Mouse (Mus musculus) heart, postnatal 4 days (tissue): ENCODE measurements around the gene Nup62. TPM values are rescaled to one million over a fixed set of nuclear protein-coding genes. Genes with fewer than 3 reads are reported as not detected.

Experiments used
- DNase-seq: peaks from one replicate; pipeline ENCODE4 v3.0.0; 2021
- total RNA-seq, 2 experiments: library from RNA; stranded (reverse); gene quantifications; 2 replicates each; pipeline ENCODE4 v1.2.3; 2021

Gene Nup62
- total RNA-seq = 10 to 100 TPM; 69.3 to 69.9 TPM

DNA sequence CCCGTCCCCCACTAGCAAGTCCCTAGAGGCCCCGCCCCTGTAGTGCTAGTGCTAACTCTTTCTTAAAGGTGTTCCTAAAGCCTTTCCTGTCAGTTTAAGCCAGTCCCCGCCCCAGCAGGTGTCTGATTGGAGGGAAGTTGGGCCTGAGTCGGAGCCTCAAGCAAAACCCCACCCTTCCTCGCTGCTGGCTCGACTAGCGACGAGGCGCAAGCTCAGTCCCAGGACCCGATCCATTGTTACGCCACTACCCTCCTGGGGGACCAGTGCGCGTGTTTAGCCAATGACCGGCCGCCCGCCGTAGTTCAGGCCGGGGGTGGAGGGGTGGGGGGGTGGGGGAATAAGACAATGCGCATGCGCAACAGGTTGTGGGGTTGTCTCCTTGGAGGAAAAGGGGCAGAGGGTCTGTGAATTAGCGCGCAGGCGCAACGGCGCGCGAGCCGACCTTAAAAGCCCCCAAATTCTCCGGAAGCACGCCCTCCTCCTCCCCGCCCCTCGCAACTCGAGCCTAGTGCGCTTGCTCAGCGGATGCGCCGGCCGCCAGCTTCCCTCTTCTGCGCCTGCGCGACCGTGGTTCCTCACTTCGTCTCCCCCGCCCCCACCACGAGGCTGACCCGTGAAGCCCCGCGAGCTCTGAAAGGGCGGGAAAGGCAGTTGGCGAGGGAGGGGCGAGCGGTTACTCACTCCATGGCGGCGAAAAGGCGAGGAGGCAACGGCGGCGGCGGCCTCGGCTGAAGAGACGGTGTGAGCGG lies at the start of gene Nup62, which contains the start of gene Il4i1:
Gene Nup62 (plus strand): TSS at position 368 of the 749 bp plus-strand sequence.
Gene Il4i1 (plus strand): TSS at position 667 of the 749 bp plus-strand sequence.
- peak; percentile 100 for DNase-seq

DNA sequence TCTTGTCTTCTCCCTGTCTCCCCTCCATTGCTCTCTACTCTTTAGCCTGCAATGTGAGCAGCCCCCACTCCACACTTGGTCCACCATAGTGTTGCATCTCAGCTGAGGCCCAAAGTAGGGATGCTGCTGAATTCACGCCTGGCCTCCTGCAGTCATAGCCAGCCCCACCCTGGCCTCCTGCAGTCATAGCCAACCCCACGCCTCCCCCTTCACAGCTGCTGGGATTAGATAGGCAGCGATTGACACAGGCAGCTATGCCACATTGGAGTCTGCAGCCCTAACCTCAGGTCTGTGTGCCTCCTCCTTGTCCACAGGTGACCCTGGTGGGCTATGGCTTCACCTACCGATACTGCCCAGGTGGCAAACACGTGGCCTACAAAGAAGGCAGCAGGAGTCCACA lies 47.8 kb upstream of the Nup62 start:
- no peak for DNase-seq

DNA sequence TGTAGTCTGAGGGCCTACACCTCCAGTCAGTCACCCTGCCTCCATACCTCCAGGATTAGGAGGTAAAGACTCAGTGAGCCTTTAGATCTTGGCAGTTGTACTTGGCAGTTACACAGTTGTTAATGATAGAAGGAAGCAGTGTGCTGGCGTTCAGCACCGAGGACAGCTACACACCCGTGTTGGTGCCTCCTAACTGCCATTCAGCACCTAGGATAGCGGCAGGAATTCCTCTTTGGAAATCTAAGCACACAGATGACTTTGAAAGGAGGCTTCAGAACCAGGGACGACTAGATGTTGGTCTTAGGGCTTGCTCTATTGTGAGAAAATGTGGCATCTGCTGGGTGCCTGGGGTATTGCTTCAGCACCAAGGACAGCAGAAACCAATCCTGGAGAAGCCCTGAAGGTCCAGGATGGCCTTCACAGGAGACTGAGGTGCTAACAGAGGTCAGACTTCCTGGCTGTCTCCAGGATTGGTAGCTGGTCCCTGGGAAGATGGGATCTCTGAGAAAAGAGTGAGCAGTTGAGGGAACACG lies 45.8 kb upstream of the Nup62 start:
- peak; percentile 88 for DNase-seq

DNA sequence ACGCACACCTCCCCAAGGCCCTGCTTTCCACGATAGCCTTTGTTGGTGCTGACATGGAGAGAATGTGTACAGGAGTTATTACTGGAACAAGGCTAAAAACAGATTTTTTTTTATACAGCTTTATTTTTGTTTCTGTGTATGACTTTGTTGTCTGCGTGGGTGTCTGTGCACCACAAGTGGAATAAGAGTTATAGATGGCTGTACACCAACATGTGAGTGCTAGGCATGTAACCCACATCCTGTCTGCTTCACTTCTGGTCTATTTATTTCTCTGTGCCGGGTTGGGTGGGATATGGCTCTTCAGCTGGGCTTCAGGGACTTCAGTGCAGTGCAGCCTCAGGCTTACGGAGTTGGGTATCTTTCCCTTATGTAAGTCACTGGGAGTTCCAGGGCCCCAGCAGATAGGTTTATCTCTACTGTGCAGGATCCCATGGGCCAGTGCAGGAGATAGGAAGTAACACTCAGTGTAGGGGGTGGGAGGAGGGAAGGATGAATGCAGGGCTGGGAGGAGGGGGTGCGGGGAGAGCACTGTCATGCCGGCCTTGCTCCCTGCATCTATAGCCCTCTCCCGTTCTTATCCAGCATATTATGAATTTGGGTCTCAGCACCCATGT lies 43.2 kb upstream of the Nup62 start:
- no peak for DNase-seq

DNA sequence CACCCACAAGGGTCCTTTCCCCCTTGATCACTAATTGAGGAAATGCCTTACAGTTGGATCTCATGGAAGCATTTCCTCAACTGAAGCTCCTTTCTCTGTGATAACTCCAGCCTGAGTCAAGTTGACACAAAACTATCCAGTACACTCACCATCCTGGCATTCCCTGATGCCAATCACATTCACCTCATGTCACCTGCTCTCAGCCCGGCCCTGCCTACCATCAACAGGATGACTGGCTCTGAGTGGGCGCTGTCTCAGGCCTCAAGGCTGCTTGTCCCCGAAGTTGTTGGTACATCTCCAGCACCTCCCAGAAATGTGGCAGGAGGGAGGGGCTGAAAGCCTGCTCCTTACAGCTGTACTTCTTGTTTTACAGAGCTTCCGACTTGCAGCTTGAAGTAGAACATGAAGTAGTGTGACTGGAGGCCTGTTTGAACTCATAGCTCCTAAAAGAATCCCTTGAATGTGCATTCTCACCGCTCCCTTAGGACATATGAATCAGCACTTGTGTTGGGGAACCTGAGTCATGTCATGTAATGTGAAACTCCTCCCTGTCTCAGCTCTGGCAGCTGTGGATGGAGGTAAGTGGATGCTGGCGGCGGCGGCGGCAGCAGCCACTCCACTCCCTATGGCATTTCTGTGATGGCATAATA lies 38.9 kb upstream of the Nup62 start:
- no peak for DNase-seq

DNA sequence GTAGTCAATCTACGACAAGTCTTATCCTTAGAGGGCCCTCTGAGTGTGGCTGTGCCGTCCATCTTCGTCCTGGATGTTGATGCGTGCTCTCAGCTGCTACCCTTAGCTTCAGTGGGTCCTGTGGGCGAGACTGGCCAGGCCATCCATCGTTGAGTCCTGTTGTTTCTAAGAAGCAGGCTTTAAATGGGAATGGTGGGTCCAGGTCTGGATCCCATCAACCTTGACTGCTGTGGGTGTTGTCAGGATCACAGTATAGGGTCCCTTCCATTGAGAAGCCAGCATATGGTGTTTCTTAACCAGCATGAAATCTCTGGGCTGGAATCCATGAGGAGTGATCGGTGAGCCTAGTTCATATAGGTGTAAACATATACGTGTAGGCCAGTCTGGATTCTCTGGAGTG lies 35.8 kb upstream of the Nup62 start:
- no peak for DNase-seq

DNA sequence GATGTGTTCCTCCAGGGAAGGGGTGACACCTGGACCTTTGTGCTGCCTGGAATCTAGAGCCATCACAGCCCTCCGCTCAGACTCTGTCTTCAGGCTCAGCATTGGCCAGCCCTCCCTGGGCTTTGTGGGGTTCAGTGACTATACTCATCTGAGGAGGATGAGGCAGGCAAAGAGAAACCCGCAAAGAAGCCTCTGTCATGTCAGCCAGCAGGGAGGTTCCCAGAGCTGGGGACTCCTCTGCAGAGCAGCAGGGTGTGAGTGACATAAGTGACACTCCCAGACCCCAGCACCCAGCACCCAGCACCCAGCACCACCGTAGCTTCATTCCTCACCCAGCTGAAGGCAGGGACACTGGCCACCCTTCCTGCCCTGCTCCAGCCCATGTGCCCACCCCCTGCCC lies 26.4 kb upstream of the Nup62 start:
- DNase-seq = no peak

DNA sequence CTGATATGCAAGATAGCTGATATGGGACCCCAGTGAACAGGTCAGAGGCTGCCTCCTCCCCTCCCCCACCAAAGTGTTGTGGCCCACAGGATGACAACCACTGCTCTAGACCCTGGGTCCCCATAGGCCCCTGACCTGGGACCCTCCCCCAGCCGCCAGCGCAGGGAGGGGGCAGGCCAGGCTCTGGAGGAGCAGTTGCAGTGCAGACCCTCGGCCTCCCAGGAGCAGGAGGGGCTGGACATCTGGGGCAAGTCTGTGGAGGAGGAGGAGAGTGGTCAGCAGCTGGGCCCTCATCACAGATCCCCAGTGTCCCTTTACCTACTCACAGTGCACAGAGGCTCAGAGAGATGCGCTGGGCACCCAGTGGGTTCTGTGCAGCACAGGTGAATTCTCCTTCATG lies 25.8 kb upstream of the Nup62 start:
- no peak for DNase-seq

DNA sequence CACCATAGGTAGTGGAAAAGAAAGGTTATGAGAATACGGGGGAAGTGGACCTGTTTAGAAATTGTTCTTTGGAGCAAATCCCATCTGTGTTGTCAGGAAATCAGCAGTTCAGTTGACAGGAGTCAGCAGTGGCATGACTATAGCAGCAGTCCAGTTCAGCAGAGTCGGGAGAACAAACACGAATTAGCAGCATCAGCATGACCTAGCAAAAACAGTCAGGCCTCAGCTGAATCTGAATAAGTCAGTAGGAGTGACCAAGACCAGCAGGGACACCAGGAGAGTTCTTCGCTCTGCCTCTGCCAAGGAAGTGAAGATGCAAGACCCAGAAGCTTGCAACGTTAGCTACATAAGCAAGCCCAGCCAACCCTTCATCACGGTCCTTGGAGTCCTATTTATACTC lies 23.1 kb upstream of the Nup62 start:
- no peak for DNase-seq

DNA sequence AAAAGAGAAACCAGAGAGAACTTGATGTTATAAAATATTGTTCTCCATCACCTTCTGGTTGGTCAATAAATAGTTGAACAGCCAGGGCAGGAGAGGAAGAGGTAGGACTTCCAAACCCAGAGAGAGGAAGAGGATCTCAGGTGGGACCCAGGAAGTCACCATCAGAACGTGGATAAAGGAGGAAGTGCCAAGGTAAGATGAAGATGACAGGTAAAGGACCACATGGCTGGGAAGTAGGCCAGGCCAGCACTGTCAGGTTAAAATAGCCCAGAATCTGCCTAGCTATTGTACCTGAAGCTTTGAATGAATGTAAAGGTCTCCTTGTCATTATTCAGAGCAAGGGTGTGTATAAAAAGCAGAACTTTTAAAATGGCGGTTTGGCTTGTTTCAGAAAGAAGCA lies 7.0 kb upstream of the Nup62 start:
- DNase-seq = peak; percentile 1

DNA sequence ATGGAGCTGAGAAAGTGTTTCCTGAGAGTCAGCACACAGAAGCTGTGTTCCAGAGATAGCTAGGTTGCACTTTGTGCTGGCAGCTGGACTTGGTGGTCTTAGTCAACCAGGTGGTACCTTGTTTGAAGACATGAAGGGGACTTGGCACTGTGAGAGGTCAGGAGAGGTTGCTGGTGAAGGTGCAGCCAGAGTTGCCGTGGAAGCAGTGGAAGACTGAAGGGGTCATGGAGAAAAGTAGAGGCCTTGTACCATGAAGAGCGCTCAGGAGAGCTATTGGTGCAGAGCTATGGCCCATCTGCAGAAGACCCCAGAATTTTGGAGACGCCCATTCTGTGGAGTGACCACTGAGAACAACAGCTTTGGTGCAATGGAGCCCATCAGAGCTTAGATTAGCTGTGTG lies 6.4 kb upstream of the Nup62 start:
- peak; percentile 2 for DNase-seq

DNA sequence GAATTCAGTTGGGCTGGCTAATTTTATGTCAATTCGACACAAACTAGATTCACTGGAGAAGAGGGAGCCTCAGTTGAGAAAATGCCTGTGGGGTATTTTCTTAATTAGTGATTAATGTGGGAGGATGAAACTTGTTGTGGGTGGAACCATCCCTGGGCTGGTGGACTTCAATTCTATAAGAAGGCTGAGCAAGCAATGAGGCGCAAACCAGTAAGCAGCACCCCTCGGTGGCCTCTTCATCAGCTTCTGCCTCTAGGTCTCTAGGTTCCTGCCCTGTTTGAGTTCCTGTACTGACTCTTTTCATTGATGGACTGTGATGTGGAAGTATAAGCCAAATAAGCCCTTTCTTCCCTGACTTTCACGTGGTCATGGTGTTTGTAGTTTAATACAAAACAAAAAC lies 5.5 kb upstream of the Nup62 start:
- peak; percentile 1 for DNase-seq

DNA sequence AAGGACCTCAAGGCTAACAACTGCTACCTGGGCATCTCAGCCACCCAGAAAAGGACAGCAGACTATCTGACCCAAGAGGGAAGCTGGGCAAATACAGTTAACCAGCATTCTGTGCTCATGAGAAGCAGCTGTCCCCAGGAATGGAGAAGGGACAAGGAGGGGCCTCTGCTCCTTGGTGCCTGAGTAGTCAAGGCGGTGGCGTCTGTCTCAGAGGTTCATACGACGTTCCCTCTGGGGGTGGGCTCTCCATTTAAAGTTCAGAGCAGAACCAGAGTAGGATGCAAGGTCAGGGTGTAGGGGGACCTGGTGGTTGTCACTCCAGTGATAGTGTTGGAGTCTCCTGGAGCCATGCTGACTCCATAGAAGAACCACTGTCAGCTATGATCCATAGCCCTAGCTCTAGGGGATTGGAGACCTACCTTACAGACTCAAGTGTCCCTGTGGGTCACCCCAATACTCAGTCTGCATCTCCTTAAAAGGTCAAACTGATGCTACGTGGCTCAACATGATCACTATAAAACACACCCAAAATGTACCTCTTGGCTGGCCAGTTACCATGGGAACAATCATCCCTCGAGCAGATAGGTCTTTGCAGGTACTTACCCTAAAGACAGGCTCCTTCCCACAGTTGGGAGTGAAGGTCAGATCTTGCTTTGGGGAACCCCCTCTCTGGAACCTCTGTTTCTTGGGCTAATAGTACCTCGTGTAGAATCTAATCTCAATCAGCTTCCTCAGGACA lies 4.9 kb upstream of the Nup62 start:
- peak; percentile 2 for DNase-seq

DNA sequence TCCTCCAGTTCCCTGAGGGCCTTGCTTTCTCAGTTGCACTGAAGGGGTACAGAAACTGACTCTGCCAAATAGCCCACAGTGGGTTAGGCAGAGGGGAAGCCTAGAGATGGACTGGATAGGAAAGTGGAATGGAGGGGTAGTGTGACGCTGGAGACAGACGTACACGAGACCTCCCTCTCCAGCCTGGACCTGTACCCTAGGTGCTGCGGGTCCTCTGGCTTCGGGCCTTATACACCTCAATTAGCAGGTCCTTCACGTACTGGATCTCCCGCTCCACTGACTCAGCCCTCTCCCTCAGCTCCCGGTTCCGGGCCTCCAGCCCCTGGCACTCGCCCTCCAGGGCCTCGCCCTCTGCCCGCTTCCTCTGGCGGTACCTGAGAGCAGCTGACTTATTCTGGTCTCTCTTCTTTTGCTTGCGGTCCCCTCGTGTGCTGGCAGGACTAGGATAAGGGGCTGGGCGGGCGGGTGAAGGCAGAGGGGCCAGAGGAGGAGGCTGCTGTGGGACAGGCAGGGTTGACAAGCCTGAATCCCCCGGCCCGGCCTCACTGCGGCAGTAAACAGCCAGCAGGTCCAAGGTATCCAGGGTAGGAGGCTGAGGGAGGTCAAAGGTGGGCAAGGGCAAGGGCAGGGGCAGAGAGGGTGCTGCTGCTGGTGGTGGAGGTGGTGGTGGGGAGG lies 3.1 kb upstream of the Nup62 start:
- DNase-seq = peak; percentile 3

DNA sequence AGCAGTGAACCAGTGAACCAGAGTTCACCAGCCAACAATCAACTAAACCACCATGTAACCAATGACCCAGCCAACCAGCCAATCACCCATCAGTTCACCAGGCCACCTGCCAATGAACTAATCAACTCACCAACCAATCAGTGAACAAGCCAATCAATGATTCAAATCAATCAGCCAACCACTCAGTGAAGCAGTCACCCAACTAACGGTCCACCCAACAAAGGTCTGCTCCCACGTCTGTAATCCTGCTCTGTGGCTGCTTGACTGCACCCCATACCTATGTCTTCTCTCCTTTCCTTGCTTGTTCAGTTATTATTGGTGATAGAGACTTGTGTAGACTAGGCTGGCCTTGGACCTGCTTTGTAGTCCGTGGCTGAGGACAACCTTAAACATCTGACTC lies 1.9 kb upstream of the Nup62 start:
- DNase-seq = peak; percentile 3

DNA sequence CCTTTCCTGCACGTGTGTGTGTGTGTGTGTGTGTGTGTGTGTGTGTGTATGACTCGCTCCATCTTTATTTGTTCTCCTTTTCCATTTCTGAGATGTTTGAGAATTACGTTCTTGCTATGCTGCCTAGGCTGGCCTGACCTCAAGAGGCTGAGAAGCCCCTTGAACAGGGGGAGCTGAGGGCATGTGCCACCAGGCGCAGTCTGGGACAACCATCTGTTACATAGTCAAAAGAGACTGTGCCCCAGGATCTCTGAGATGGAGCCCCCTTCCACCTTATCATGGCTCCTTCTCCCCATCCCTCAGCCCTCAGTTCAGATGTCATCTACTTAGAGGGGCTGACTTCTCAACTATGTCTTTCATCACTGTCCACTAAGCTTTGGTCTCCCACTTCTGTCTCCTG lies 1.5 kb upstream of the Nup62 start:
- DNase-seq = peak; percentile 3

DNA sequence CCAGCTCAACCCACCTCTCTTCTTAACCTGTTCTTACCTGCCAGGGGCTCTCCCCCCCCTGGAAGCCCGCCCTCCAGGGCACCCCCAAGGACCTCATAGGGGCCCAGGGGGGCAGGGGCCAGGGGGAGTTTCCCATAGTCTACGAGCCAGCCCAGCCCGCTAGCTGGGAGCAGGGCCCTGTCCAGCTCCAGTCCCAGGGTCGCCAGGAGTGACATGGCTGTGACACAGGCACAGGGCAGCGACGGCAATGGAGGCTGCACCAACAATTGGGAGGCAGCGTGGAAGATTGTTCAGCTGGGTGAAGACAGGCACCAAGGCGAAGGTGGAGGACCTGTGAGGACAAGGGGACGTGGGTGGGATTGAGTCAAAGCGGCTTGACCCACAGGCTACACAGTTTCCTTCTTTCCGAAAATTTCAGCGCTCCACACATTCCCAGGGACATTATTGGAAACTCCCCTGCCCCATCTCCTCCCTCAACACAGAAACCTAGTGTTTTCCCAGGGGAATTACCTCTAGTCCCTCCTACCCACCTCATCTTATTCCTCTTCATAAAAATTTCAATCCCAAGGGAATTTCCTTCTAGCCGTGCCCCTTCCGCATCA lies 835 bp upstream of the Nup62 start:
- peak; percentile 19 for DNase-seq

DNA sequence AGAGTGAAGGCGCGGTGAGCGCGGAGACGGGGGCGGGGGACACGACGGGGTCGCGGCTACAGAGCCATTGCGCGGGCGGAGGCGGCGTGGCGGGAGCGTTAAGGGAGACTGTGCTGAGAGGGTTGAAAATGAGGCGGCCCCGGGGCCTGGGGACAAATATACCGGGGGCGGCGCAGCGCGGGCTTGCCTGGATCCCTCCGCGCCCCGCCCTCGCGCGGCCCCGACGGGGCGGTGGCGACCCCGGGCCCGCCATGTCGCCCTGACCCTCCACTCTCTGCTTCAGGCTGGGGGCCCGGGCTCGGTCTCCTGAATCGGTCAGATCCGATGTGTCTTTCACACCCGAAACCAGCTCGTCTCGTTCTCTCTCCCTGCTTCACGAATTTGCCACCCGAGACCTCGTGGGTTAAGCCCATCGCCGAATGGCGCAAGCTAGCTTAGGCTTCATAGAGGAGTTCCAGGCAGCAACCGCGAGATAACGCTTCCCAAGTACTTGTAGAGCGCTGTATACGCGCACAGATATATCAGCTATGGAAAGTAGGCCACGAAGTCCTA lies 658 bp downstream of the Nup62 start, which contains the start of gene Atf5:
Gene Atf5 (minus strand): TSS at position 189 of the 552 bp plus-strand sequence.
- peak; percentile 80 for DNase-seq

DNA sequence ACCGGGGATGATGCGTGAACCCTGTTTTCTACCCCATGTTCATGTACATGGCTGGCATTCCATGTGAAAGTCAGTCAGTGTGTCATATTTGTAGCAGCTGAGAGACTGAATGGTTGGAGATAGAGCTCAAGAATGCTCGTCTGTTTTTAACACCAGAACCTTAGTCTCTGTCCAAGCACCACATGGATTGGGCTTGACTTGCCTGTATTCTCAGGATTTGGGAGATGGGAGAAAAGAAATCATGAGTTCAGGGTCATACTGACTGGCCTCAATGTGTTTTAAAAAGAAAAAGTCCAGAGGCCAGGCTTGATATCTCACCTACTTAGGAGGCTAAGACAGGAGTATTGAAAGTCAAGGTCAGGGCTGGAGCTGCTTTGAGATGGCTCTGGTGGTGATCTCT lies 1.6 kb downstream of the Nup62 start:
- peak; percentile 4 for DNase-seq

DNA sequence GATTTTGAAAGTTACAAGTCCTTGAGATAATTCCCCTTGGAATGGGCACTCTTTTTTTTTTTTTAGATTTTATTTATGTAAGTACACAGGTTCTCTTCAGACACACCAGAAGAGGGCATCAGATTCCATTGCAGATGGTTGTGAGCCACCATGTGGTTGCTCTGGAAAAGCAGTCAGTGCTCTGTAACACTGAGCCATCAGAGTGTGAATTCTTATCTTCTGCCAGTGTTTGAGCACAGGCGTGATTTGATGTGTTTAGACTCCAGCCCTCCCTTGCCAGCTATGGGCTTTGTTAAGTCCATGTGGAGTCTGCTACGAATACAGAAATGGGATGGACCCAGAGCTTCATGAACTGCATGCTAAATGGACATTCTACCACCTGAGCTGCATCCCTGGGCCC lies 2.3 kb downstream of the Nup62 start:
- DNase-seq = peak; percentile 4

DNA sequence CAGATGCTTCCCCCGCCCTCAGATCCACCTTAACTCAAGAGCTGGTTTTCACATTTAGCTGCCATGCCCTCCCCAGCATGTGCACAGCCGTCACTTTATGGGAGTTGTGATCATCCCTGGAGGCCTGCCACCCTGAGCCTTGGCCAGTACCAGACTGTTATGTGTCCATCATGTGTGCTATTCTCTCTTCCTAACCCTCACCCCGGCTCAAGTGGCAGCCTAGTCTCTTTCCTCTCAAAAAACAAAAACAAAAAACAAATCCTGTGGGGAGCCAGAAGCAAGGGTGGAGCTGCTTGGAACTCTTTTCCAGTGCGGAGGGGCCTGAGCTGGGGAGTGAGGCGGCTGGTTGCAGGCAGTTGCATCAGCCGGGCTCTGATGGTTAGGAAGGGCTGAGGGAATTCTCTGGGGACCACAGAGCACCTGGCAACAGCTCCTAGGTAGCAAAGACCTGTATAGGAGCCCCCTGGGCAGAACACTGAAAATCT lies 2.9 kb downstream of the Nup62 start:
- peak; percentile 69 for DNase-seq
